Mouse (Mus musculus) adrenal gland, postnatal 10 days (tissue): ENCODE data around the gene Bicc1. TPM values are rescaled to one million over a fixed set of nuclear protein-coding genes. Genes with fewer than 3 reads are reported as not detected.
"Not testable (repeated sequence)": the region's sequence is repeated elsewhere in the genome, so short reads cannot be mapped to it uniquely, and the experiment has no call there.

Source experiments
- DNase-seq: peaks from one replicate; pipeline ENCODE4 v3.0.0; 2021; ENCODE audit warnings: mixed read lengths
- total RNA-seq, 2 experiments: library from RNA; stranded (reverse); gene quantifications; 2 replicates each; pipeline ENCODE4 v1.2.3; 2021

Bicc1 gene
- total RNA-seq, 2 experiments from 2014 or later, result 21.8 to 22.7 TPM

DNA sequence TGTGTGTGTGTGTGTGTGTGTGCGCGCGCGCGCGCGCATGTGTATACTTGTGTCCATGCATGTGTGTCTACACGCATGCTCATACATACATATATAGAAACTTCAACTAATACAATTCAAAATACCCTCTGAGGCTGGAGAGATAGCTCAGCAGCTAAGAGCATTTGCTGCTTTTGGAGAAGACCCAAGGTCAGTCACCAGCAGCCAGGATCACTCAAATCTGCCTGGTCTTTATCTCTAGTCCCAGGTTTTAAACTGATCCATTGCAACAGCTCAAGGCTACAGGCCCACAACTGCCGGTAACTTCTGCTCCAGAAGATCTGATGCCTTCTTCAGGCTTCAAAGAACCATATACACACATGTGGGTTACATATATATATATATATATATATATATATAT lies 163.4 kb downstream of the Bicc1 start:
- peak; percentile 40 for DNase-seq

DNA sequence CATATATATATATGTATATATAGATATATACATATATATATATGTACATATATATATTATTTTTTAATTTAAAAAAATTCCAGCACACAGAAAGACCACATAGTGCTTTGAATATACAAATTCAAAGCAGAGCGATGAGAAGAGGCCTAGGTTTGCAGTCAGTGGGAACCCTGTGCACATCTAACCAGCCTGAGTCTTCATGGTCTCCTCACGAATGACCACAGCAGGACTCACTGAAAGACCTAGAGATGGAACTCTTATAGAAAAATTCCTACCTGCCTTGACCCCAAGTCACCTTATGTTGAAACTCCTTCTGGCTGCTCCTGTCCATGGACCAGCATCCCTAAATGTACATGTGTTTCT lies 165.4 kb downstream of the Bicc1 start:
- no peak for DNase-seq

- no peak for DNase-seq
These were observed 165.9 kb downstream of the Bicc1 start for GRCm38 (mm10) chr10:70993497-70994134.

GRCm38 (mm10) chr10:70987396-70987795 lies 172.1 kb downstream of the Bicc1 start:
- no peak for DNase-seq

DNA sequence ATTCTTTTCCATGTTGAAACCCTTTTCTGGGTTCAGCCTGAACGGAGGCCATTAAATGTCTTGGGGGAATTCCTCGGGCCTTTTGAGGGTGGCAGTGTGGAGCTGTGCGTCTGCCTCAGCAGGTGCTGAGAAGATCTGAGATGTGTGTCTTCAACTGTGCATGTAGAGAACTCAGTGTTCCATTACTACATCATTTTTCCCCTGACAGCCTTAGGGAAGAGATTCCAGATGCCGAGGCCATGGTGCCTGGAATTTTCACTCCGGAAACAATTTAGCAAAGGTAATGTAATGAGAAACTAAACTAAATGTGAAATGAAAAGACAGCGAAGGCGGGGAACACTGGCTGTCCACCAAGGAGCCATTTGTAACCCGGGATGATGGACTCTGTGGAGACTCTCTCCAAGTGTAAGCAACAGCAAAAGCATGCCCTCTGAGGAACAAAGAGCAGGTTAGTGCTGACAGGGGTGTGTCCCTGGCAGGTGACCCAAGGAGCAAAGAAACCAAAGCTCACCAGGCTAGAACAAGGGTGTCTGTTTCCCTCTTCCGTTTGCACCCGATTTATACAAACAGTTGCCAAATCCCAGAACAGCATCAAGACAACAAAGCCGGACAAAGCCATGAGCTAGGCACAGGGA lies 176.3 kb downstream of the Bicc1 start:
- no peak for DNase-seq

DNA sequence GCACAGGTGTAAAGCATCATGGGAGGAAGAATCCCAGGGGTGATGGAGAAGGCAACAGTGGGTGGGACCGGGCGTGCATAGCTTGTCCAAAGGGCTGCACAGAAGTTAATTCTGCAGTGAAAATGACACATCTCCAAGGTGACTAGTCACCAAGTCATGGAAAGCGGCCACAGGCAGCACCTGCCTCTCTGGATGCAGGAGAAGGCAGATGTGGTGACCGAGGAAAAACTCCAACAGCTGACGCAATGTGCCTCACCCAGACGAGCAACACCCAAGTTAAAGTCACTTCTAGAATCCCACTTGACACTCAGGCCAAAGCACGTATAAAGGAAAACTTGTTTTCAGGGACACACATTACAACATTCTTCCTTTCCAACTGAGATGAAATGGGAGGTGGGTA lies 177.3 kb downstream of the Bicc1 start:
- DNase-seq, result no peak

DNA sequence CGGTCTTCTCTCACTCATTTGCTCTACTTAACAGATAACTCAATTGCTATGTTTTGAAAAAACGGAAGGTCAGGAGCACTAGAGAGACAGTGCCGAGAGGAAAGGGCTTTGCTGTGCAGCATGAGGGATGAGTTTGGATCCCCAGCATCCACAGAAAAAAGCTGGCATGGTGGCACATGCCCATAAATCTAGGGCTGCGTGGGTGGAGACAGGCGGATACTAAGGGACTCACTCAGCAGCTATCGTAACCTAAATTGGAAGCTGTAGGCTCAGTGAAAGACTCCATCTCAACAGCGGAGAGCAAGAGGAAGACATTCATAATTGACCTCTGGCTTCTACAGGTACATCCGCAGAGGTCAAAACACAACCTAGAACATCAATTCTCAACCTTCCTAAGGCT lies 179.8 kb downstream of the Bicc1 start:
- DNase-seq, result no peak

- DNase-seq, result no peak
These were observed 182.4 kb downstream of the Bicc1 start for GRCm38 (mm10) chr10:70977141-70977540.

- DNase-seq, result no peak
These were observed 182.9 kb downstream of the Bicc1 start for GRCm38 (mm10) chr10:70976633-70977032.

DNA sequence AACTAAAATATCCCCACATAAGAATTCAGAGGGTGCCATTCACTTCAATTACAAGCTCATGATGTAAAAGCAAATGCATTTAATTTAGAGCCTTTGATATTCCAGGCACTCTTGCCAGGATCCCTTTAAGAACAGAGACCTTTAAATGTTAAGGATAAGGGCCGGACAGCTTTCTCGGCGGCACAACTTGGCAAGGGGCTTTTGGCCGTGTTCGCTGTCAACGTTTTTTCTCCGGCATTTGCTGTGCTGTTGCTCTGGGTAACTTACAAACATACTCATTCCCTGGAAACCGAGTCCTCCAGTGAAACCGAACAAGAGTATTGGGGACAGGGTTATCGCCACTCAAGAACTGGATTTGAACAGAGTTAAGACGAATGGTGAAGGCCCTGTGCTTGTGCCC lies 188.3 kb downstream of the Bicc1 start:
- DNase-seq, result no peak

DNA sequence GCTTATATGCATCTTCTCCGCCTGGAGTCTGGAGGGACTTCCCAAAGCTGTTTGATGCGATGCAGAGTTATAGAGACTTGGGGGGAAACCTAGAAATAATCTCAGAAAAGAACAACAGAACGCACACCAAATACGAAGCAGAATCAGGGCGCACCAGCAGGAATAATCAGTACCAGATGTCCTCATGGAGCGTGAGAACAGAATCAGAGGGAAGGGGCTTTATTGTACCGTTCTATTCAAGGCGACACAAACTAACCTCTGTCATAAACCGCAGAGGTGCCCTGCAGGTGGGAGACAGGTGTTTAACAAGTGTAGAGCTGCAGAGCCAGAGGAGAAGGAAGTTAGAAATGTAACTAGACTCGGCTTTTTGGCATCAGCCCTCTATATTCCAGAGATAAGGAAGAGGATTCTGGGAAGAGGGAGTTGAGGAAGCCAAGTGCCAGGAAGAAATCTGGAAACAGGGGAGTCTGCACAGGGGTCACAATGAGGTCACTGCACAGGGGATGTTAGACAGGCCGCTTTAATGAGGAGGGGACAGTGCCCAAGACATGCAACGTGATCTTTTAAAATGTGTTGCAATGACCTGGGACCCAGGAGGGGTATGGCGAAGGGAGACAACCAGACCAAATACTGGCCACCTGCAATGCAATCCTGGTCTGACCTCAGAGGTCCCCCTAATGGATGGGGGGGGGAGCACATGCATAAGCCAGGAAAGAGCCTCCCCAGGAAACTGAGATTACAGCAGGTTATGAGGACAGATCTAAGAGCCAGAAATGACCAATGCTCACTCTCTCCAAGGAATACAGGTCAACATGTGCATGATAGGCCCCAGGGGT lies 190.4 kb downstream of the Bicc1 start:
- DNase-seq, result no peak

GRCm38 (mm10) chr10:70966642-70967345 lies 192.7 kb downstream of the Bicc1 start:
- DNase-seq, result peak; percentile 56

GRCm38 (mm10) chr10:70964706-70965105 lies 194.8 kb downstream of the Bicc1 start:
- DNase-seq, result no peak

DNA sequence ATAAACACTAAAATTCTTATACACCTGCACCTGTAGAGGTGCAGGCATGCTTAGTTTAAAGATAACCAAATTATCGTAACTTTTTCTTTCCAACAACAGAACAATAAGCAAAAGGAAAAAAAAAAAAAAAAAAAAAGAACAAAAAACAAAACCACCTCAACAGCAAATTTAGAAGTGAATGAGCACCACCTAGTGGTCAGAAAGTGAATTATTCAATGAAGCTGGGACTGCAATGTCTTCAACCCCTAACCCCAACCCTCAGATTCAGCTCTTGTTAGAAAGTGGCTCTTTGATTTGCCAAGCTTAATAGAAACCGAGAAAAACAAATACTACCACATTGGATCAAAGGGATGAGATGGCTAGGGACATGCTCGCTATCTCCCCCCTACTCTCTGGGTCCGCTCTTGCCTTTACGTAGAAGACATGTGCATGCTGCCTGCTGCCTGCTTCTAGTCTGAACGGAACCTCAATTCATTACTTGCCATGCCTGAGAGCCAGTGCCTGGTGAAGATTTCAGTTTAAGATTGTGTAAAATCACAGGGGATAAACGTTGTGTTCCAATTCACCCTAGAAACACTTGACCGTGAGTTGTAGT lies 195.8 kb downstream of the Bicc1 start:
- DNase-seq, result peak; percentile 49

GRCm38 (mm10) chr10:70961641-70962040 lies 197.9 kb downstream of the Bicc1 start:
- DNase-seq, result no peak

- not testable (repeated sequence) for DNase-seq
These were observed 199.1 kb downstream of the Bicc1 start for GRCm38 (mm10) chr10:70960396-70960795.

DNA sequence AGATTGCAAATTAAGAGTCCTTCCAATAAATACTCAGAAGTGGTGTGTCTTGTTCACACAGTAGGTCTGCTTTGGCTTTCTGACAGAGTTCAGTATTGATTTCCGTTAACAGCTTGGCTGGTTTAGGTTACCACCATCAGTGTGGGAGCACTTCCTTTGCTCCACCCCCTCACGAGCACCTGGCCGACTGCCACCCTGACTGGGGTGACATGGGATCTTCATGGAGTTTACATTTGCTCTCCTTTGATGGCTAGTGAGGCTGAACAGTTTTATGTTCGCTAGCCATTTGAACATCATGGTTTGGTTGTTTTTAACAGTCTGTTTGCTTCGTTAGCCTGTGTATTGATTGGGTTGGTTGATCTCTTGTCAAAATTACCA lies 206.7 kb downstream of the Bicc1 start:
- no peak for DNase-seq

DNA sequence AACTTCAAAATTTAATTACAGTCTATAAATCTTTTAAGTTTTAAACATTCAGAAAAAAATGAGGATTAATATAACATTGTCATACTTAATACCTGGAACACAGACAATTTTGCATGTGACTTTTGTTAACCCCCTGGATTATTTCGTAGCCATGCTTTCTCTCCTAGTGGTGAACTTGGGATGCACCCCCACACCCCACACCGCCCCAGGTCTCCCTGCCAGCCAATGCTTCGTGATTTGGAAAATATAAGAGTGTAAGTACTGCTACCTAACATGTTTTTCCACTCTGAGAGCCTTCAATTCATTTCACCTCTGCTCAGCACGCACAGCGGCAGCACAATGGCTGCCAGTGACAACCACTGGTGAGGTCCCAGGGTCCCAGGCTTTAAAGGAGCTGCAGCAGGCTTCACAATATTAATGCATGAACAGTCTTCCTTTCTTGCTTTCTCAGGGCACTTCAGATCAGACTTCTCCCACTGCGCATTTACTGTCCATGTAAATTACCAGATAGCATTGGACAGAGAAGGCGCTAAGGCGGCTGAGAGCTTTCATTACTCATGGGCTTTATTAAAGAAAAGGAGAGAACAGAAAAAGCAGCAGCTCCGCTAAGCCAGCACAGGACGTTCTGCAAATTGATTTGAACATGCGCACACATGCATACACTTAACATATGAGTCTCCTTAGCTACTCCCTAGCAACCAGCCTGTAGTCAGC lies 207.3 kb downstream of the Bicc1 start:
- no peak for DNase-seq

DNA sequence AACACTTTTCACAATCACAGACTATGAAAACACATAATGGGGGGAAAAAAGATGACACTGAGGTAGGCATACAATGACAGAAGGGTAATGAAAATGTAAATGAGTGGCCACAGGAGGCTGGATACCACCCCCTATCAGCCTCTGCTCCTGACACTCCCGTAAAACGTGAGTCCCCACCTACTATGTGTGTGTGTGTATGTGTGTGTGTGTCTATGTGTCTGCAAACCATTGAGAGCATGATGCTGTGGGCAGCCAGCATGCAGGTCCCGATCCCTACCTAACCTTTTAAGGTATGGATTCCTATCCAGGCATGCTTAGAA lies 209.4 kb downstream of the Bicc1 start:
- DNase-seq, result no peak

GRCm38 (mm10) chr10:70949254-70950104 lies 210.0 kb downstream of the Bicc1 start:
- DNase-seq, result no peak

GRCm38 (mm10) chr10:70948276-70948675 lies 211.2 kb downstream of the Bicc1 start:
- no peak for DNase-seq
